Mouse (Mus musculus): Measurements from ENCODE around the gene A830018L16Rik.
"Not testable (repeated sequence)": the region's sequence is repeated elsewhere in the genome, so short reads cannot be mapped to it uniquely, and the experiment has no call there.

The A830018L16Rik gene

GRCm38 (mm10) chr1:12008789-12009550 is 595.1 kb downstream of the A830018L16Rik start:
- no peak for DNase-seq

- DNase-seq, result no peak
These were observed 595.6 kb downstream of the A830018L16Rik start for GRCm38 (mm10) chr1:12009551-12009846.

- no peak for DNase-seq
These were observed 596.7 kb downstream of the A830018L16Rik start for GRCm38 (mm10) chr1:12010607-12011006.

- not testable (repeated sequence) for DNase-seq
These were observed 606.7 kb downstream of the A830018L16Rik start for GRCm38 (mm10) chr1:12020646-12021045.
